Mouse (Mus musculus) intestine, embryonic 16.5 days (tissue): ENCODE data around the gene Snrpg. TPM values are rescaled to one million over a fixed set of nuclear protein-coding genes. Genes with fewer than 3 reads are reported as not detected.
"Not testable (repeated sequence)": the region's sequence is repeated elsewhere in the genome, so short reads cannot be mapped to it uniquely, and the experiment has no call there.

Experiments
- ATAC-seq: fragments of 200-750 bp; cut with Nextera tagmentation; 2 replicates; pipeline ENCODE4 v1.8.0; 2017; ENCODE audit warnings: moderate TSS enrichment, moderate library complexity
- H3K27ac ChIP-seq: fragments of 300-500 bp; sonication (generic); 2 replicates; pipeline ENCODE4 v1.5.1; 2014; ENCODE audit warnings: mild to moderate bottlenecking, low read length
- H3K27me3 ChIP-seq: fragments of 300-500 bp; sonication (generic); replicated peaks from 2 replicates; pipeline ENCODE4 v1.6.1; 2014; ENCODE audit warnings: low read length, control low read depth, mixed read lengths; ENCODE audit not compliant: control insufficient read depth, insufficient read depth
- H3K36me3 ChIP-seq: fragments of 300-500 bp; sonication (generic); 2 replicates; pipeline ENCODE4 v1.6.1; 2014; ENCODE audit warnings: low read length, control low read depth; ENCODE audit not compliant: control insufficient read depth, insufficient read depth
- H3K4me1 ChIP-seq: fragments of 300-500 bp; sonication (generic); 2 replicates; pipeline ENCODE4 v1.6.1; 2014; ENCODE audit warnings: low read length, control low read depth, mixed read lengths; ENCODE audit not compliant: control insufficient read depth, insufficient read depth
- H3K4me2 ChIP-seq: fragments of 300-500 bp; sonication (generic); 2 replicates; pipeline ENCODE4 v1.6.1; 2014; ENCODE audit warnings: low read depth, low read length, control low read depth
- H3K4me3 ChIP-seq: fragments of 300-500 bp; sonication (generic); 2 replicates; pipeline ENCODE4 v1.5.1; 2014; ENCODE audit warnings: mild to moderate bottlenecking, low read length
- H3K9ac ChIP-seq: fragments of 300-500 bp; sonication (generic); 2 replicates; pipeline ENCODE4 v1.6.1; 2014; ENCODE audit warnings: low read depth, low read length
- H3K9me3 ChIP-seq: fragments of 300-500 bp; sonication (generic); 2 replicates; pipeline ENCODE4 v1.6.1; 2016; ENCODE audit warnings: low read length, control low read depth; ENCODE audit not compliant: control insufficient read depth
- WGBS: fragments of 180-500 bp; shearing (Covaris S2); extraction: QIAGEN DNeasy Blood & Tissue Kit; methylation state at CpG from one replicate; pipeline ENCODE4 v1.1.7; 2014; 5-methylcytosine and 5-hydroxymethylcytosine counted together
- polyA plus RNA-seq: library from polyadenylated mRNA; unstranded; fragments of >200 nt; fragmentation: Nextera tagmentation; extraction: Ambion mirVana; gene quantifications from 2 replicates; pipeline ENCODE4 v1.2.1, GENCODE M21; 2015

Gene Snrpg
- polyA plus RNA-seq, 1 experiment from 2014 or later: 465 TPM

DNA sequence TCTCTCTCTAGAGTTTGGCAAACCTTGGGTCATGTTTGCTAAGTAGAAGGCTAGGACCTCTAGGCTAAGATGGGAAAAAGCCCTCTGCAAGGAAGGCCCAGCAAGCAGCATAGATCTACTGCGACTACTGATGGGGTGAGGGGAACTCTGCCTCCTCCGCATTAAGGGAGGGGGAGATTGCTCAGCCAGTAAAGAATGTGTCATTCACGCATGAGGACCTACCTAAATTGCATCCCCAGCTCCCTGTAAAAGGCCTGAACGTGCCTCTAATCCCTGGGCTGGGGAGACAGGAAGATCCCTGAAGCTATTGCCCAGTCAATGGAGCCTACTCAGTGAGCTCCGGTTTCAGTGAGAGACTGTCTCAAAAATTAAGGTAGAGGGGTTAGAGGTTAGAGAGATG is 35.2 kb upstream of the Snrpg start:
- Histone ChIP-seq H3K27me3 (no peaks in the 10 kb centered on the region), H3K9ac (no peak overlapping the region), H3K4me1 (no peaks in the 10 kb centered on the region), H3K9me3 (no peaks in the 10 kb centered on the region), H3K36me3 (no peaks in the 10 kb centered on the region), H3K4me2 (no peak overlapping the region), H3K4me3 (no peak overlapping the region), H3K27ac (no peak overlapping the region)
- 80% methylated on average over 5 of the region's 5 CpGs for WGBS
- no peak for ATAC-seq

DNA sequence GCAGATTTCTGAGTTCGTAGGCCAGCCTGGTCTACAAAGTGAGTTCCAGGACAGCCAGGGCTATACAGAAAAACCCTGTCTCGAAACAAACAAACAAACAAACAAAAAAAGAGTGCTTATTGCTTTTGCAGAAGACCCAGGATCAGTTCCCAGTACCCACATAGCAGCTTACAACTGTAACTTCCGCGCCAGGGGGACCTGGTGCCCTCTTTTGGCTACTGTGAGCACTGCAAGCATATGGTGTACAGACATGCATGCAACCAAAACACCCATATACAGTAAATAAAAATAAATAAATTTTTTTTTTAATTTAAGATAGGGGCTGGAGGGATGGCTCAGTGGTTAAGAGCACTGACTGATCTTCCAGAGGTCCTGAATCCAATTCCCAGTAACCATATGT is 34.8 kb upstream of the Snrpg start:
- H3K9ac ChIP-seq, H3K27me3 ChIP-seq, H3K36me3 ChIP-seq, H3K27ac ChIP-seq, H3K9me3 ChIP-seq, H3K4me1 ChIP-seq, H3K4me2 ChIP-seq, ATAC-seq, H3K4me3 ChIP-seq: not testable (repeated sequence)
- 93% methylated on average over 4 of the region's 4 CpGs for WGBS

DNA sequence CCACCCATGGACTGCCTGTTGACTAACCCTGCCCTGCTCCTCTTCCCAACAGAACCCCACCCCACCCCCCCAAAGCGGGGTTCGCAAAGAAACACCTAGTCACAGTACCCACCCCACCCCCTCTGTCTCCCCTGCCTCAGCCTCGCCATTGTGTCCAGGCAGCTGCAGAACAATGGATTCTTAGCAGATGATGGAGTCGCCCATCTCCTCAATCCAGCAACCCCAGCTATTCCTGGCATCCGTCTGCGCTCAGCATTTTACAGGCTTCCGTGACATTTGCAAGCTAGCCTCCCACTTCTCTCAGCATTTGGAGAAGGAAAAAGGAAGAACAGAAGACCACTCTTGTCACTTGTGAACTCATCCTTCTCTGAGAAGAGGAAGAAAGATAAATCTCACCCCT is 27.4 kb upstream of the Snrpg start:
- Histone ChIP-seq H3K9me3 (no peaks in the 10 kb centered on the region), H3K36me3 (no peaks in the 10 kb centered on the region), H3K9ac (no peak overlapping the region), H3K4me3 (no peak overlapping the region), H3K27ac (no peak overlapping the region), H3K4me1 (no peaks in the 10 kb centered on the region), H3K4me2 (no peak overlapping the region), H3K27me3 (no peaks in the 10 kb centered on the region)
- 20% methylated on average over 7 of the region's 7 CpGs for WGBS
- no peak for ATAC-seq

DNA sequence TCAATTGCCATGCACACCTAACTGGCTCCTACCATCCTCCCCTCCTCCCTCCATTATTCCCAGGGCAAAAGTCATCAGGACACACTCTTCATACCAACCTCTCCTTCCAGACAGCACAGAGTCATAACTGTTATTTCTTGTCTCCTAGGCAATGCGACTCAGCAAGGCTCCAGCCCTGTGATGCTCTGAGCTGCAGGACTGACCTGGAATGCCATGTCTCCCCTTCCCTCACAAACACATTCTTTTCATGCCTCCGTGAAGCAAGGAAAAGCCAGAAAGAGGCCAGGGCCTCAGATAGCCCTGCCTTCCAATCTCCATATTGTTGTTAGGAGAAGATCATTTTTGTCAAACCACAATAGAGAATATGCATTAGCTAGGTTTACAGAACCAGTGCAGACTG is 25.0 kb upstream of the Snrpg start:
- H3K9me3 ChIP-seq: no peaks in the 10 kb centered on the region
- no peak for ATAC-seq
- H3K27me3 ChIP-seq: no peaks in the 10 kb centered on the region
- WGBS: 32% methylated on average over 2 of the region's 2 CpGs
- no peak overlapping the region for H3K27ac ChIP-seq
- H3K4me2 ChIP-seq: no peak overlapping the region
- H3K4me3 ChIP-seq: no peak overlapping the region
- no peaks in the 10 kb centered on the region for H3K36me3 ChIP-seq
- H3K9ac ChIP-seq: no peak overlapping the region
- H3K4me1 ChIP-seq: no peaks in the 10 kb centered on the region

DNA sequence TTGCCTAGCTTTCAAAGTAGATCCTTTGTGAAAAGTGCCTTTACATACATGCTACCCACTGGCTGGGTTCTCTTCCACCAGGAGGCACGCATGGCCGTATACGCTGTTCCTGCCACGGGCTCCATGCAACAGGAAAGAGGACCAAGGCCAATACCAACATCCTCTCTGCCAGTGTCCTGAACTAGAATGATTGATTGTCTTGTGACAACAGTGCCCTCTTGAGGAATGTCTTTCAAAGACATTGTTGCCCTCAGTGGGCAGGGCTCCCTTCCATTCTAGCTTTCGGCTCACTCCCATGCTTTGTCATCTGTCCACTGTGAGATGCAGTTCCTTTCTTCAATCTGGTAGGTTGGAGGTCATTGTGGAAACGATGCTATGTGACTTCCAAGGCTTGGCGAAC is 21.8 kb upstream of the Snrpg start:
- Histone ChIP-seq H3K27ac (no peak overlapping the region), H3K36me3 (no peaks in the 10 kb centered on the region), H3K27me3 (no peaks in the 10 kb centered on the region), H3K4me2 (no peak overlapping the region), H3K4me1 (no peaks in the 10 kb centered on the region), H3K9me3 (no peaks in the 10 kb centered on the region), H3K9ac (no peak overlapping the region), H3K4me3 (no peak overlapping the region)
- WGBS: 60% methylated on average over 7 of the region's 7 CpGs
- no peak for ATAC-seq

DNA sequence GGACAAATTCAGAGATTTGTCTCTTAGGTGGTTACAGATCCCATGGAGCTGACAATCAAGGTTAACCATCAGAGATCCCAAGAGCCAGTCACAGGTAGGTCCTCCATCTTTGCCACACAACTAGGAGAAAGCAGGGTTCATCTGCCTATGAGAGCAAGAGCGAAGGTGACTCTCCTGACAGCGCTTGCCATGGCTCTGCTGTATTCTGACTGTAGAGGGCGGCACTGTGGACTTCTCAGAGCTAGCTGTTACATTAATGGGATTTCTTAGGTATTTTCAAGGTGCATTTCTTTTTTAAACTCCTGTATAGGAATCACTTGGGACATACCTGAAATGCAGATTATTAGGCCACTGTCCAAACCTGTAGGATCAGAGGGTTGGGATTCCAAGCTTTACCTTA is 16.2 kb upstream of the Snrpg start:
- Histone ChIP-seq H3K27ac (no peak overlapping the region), H3K4me1 (no peaks in the 10 kb centered on the region), H3K4me3 (no peak overlapping the region), H3K9me3 (no peaks in the 10 kb centered on the region), H3K27me3 (no peaks in the 10 kb centered on the region), H3K4me2 (no peak overlapping the region), H3K36me3 (no peaks in the 10 kb centered on the region), H3K9ac (no peak overlapping the region)
- ATAC-seq: no peak
- 68% methylated on average over 3 of the region's 3 CpGs for WGBS

DNA sequence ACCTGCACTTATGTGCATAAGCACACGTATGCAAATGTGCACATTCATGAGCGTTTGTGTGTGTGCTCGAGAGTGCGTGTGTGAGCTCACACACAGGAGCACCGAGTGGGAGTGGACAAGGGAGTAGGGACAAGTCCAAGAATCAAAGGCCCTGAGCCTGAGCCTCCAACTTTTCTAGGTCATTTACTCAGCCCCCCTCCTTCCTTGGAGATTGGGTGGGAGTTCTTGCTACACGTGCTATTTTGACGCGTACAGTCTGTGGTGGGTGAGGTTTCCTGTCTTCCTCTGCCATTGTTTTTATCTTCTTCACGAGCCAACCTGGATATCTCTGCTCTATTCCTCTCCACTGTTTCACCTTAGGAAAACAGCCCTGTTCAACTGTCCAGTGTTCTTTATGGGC is 14.1 kb upstream of the Snrpg start:
- no peak overlapping the region for H3K27ac ChIP-seq
- H3K4me1 ChIP-seq: no peaks in the 10 kb centered on the region
- H3K27me3 ChIP-seq: no peaks in the 10 kb centered on the region
- no peaks in the 10 kb centered on the region for H3K9me3 ChIP-seq
- 76% methylated on average over 9 of the region's 9 CpGs for WGBS
- no peak overlapping the region for H3K9ac ChIP-seq
- no peak overlapping the region for H3K4me3 ChIP-seq
- H3K36me3 ChIP-seq: no peaks in the 10 kb centered on the region
- no peak for ATAC-seq
- no peak overlapping the region for H3K4me2 ChIP-seq

DNA sequence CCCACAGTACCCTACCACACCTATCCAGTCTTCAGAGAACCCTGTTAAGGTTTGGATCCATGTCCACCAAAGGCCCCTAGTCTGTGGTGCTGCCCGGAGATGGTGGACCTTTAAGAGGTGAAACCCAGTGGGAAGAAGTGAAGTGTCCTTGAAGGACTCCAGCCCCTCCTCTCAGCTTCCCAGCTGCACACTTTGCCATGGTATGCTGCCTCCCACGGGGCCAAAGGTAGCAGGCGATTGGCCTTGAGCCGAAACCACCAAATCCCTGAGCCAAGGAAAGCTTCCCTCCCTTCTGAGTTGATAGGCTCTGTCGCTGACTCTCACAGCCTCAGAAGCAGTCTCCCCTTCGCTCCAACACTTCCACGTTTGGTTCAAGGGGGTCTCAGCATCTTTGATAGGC is 10.4 kb upstream of the Snrpg start:
- Histone ChIP-seq H3K27ac (no peak overlapping the region), H3K36me3 (no peaks in the 10 kb centered on the region), H3K9ac (no peak overlapping the region), H3K9me3 (no peaks in the 10 kb centered on the region), H3K4me1 (no peaks in the 10 kb centered on the region), H3K4me2 (no peak overlapping the region), H3K4me3 (no peak overlapping the region), H3K27me3 (no peaks in the 10 kb centered on the region)
- WGBS: 62% methylated on average over 7 of the region's 7 CpGs
- no peak for ATAC-seq

DNA sequence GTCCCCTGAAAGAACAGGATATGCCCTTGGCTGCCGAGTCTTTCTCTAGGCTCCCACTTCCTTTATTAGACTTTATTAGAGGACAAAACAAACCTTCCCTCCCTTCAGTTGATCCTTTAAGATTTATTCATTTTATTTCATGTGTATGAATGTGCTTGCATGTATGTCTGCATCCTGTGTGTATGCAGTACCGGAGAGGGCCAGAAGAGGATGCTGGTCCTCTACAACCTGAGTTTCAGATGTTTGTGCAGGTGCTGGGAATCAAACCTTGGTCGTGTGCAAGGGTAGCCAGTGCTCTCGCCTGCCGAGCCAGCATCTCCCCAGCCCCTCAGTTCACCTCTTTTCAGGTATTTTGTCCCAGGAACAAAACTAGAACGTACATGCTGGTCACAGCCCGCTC is 9.7 kb upstream of the Snrpg start:
- WGBS: 89% methylated on average over 7 of the region's 7 CpGs
- no peak overlapping the region for H3K27ac ChIP-seq
- H3K4me2 ChIP-seq: no peak overlapping the region
- no peaks in the 10 kb centered on the region for H3K36me3 ChIP-seq
- no peaks in the 10 kb centered on the region for H3K9me3 ChIP-seq
- ATAC-seq: no peak
- no peak overlapping the region for H3K4me3 ChIP-seq
- no peaks in the 10 kb centered on the region for H3K27me3 ChIP-seq
- H3K9ac ChIP-seq: no peak overlapping the region
- peaks cover 1% of the 10 kb centered on the region for H3K4me1 ChIP-seq

DNA sequence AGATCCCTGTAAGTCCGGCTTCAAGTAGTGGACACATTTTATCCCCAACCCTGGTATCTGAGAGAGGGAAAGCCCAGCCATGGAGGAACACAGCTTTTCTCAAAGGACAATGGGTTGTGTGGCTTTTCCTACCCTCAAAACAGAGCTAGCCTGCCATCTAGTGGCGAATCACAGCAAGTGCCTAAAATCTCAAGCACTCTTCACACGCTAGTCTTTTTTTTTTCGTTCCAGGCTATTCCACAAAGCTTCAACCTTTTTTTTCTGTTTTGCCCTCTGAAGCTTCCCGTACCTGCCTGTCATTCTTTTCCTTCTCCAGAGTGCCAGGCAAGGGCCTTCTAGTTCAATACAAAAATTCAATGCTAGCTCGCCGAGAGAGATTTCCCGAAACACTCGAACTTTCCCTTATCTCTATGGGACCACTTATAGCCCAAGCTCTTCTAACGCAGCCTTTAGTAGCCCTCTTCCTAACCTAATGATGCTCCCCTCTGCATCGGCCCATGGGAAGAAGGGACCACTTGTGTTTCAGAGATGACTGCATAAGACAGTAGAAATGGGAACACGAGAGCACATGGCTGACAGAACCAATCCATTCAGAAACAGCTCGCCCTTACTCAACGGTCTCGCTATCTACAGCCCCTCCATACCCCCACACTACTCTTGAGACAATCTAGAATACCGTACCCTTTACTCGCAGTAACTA is 6.5 kb upstream of the Snrpg start:
- H3K27ac ChIP-seq: no peak overlapping the region
- no peaks in the 10 kb centered on the region for H3K9me3 ChIP-seq
- H3K27me3 ChIP-seq: no peaks in the 10 kb centered on the region
- peaks cover 5% of the 10 kb centered on the region for H3K4me1 ChIP-seq
- H3K9ac ChIP-seq: peak overlapping the region; percentile 62
- H3K4me2 ChIP-seq: peak overlapping the region; percentile 78
- WGBS: 2% methylated on average over 17 of the region's 17 CpGs
- H3K4me3 ChIP-seq: peak overlapping the region; percentile 64
- peak; percentile 39 for ATAC-seq
- H3K36me3 ChIP-seq: 0 out of 2 replicates have a peak, but pooled peaks cover 2% of the 10 kb centered on the region
